ENCODE assay signal across 15 mouse cellular contexts in the genomic region with DNA sequence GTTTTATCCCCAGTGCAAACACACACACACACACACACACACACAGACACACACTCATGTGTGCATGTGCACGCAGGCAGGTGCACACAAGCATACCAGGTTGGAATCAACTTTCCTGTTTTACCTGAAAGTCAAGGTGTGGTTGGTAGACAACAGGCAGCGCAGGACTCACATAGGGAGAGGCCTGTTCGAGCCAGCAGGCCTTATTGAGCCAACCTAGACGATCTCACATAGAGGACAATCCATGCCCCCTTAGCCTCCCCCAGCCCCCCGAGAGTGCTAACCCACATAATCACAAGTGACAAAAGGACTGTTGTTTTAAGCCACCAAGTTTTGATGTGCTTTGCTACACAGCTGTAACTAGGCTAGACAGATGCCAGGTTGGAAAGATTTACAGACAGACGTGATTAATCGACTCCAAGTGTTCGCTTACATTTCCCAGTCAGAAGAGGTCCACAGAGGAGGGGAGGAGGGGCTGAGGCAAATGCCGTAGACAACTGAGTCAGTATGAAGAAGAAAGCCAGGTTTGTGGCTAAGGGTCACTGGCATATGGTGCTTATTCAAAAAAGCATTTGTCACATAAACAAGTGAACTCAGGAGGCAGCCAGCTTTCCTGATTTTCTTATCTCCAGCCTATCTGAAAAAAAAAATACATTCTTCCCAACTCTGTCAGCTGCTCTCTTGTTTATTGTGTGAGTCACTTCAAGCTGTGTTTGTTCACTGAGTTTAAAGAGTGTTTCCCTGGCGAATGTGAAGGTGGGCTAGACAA. TPM values are rescaled to one million over a fixed set of nuclear protein-coding genes. Genes with fewer than 3 reads are reported as not detected.
DNase-seq lines count a peak whose midpoint lies in the region; ATAC-seq lines count a peak whose summit lies in the region.
"Had no signal": no experiment of that assay in that cellular context is flagged by ENCODE, and none has a peak within 500 bp of the region (broad histone marks: within the 10 kb centered on the region; RNA-seq: fewer than 3 reads in every experiment).

No protein-coding gene starts in this region.

- H3K9me3 ChIP-seq in limb, embryonic 12.5 days = no peaks in the 10 kb centered on the region
- H3K9me3 ChIP-seq in hindbrain, embryonic 14.5 days (ENCODE audit: control insufficient read depth, low read length) = no peaks in the 10 kb centered on the region
- H3K9me3 ChIP-seq: hindbrain, embryonic 10.5 days had no signal

- 0 out of 2 replicates have a peak, but pooled peaks have one; percentile 24 for ATAC-seq in limb, embryonic 12.5 days (ENCODE audit: insufficient number of reproducible peaks, insufficient read depth, low FRiP score, low TSS enrichment, low read depth)
- ATAC-seq in hindbrain, embryonic 14.5 days (ENCODE audit: low FRiP score) = no peak
- ATAC-seq: forebrain, embryonic 16.5 days had no signal

- intact Hi-C loops in gastrocnemius, postnatal 14 days (cut with DNase I; ENCODE audit: low total_unique reads) = no loop called here

- no peak overlapping the region for H3K9ac ChIP-seq in limb, embryonic 12.5 days (replicated peaks)
- H3K9ac ChIP-seq in hindbrain, embryonic 14.5 days = no peak overlapping the region

- H3K36me3 ChIP-seq in limb, embryonic 12.5 days = no peaks in the 10 kb centered on the region
- H3K36me3 ChIP-seq in hindbrain, embryonic 14.5 days (replicated peaks; ENCODE audit: control insufficient read depth, insufficient read depth) = no peaks in the 10 kb centered on the region
- H3K36me3 ChIP-seq: hindbrain, embryonic 10.5 days had no signal

- 33% methylated on average over 10 of the region's 10 CpGs for WGBS in limb, embryonic 12.5 days
- WGBS in hindbrain, embryonic 14.5 days = 60% methylated on average over 10 of the region's 10 CpGs

- DNase-seq in adrenal gland, postnatal 14 days = peak; percentile 14
- DNase-seq in adrenal gland, postnatal 25 days = no peak
- DNase-seq in 3134 (ENCODE audit: extremely low read depth, insufficient read length, low spot score) = peak; percentile 24
- peak; percentile 52 for DNase-seq in embryo, embryonic 11 days
- no peak for DNase-seq in layer of hippocampus, postnatal 14 days (ENCODE audit: low spot score in 2 of 2)
- no peak for DNase-seq in gastrocnemius, postnatal 14 days
- DNase-seq in hindbrain, embryonic 14.5 days (ENCODE audit: low spot score) = no peak
- DNase-seq: B cell, adult 2 months; cerebellum, postnatal 25 days; kidney, postnatal 36 days; right cerebral cortex, postnatal 4 days had no signal

- no peaks in the 10 kb centered on the region for H3K27me3 ChIP-seq in limb, embryonic 12.5 days
- H3K27me3 ChIP-seq in hindbrain, embryonic 14.5 days (ENCODE audit: control insufficient read depth, insufficient read depth, low read length) = no peaks in the 10 kb centered on the region

- no peak overlapping the region for H3K4me3 ChIP-seq in limb, embryonic 12.5 days (replicated peaks)
- no peak overlapping the region for H3K4me3 ChIP-seq in hindbrain, embryonic 14.5 days (replicated peaks; ENCODE audit: low read length)
- H3K4me3 ChIP-seq: hindbrain, embryonic 10.5 days; megakaryocyte, embryonic 14.5 days had no signal

- H3K4me1 ChIP-seq in limb, embryonic 12.5 days (replicated peaks) = peaks cover 8% of the 10 kb centered on the region
- H3K4me1 ChIP-seq in hindbrain, embryonic 14.5 days (replicated peaks; ENCODE audit: control insufficient read depth, insufficient read depth, low read length) = 0 out of 2 replicates have a peak, but pooled peaks cover 4% of the 10 kb centered on the region

- peak overlapping the region; percentile 53; the same call in 1 of the 2 replicates for H3K27ac ChIP-seq in limb, embryonic 12.5 days
- no peak overlapping the region for H3K27ac ChIP-seq in hindbrain, embryonic 14.5 days
- H3K27ac ChIP-seq: hindbrain, embryonic 10.5 days had no signal

- H3K4me2 ChIP-seq in limb, embryonic 12.5 days = peak overlapping the region; percentile 15; the same call in 1 of the 2 replicates
- no peak overlapping the region for H3K4me2 ChIP-seq in hindbrain, embryonic 14.5 days (replicated peaks)

RNA-seq across cellular contexts. Expression of gene Grid1, which starts 56.0 kb away (rescaled TPM):
- total RNA-seq in adrenal gland, postnatal 14 days (2021) = 0.41 and 0.45 TPM in 2 replicates
- total RNA-seq in adrenal gland, postnatal 25 days (2021) = 0.43 and 0.73 TPM in 2 replicates
- polyA plus RNA-seq in limb, embryonic 12.5 days (2016; fragmentation: Nextera tagmentation; extraction: Ambion mirVana) = 0.24 and 1.00 TPM in 2 replicates
- 10 to 100 TPM; 52.9 to 53.1 TPM for total RNA-seq in layer of hippocampus, postnatal 14 days (2021)
- under 1 TPM; 0.04 to 0.24 TPM for total RNA-seq in gastrocnemius, postnatal 14 days (2021)
- 7.0 and 7.7 TPM in 2 replicates for polyA plus RNA-seq in hindbrain, embryonic 14.5 days (2014; fragmentation: Nextera tagmentation; extraction: Ambion mirVana)

Comparison
In these comparisons a context has a peak if more than half of its experiments do, and no peak if none do; other contexts are left out.
1. DNase-seq: peak in adrenal gland, postnatal 14 days (single experiment), 3134 (single experiment) and embryo, embryonic 11 days (single experiment); none in adrenal gland, postnatal 25 days (single experiment), layer of hippocampus, postnatal 14 days (0 of 2), gastrocnemius, postnatal 14 days (single experiment) and hindbrain, embryonic 14.5 days (single experiment).
2. RNA of gene Grid1, which starts 56.0 kb away (total RNA-seq): 52.9 to 53.1 TPM in layer of hippocampus, postnatal 14 days; 0.43 to 0.73 TPM in adrenal gland, postnatal 25 days, 0.41 to 0.45 TPM in adrenal gland, postnatal 14 days and 0.04 to 0.24 TPM in gastrocnemius, postnatal 14 days; every median in the first group is over 10 times any median in the second.